Mouse (Mus musculus): Measurements from ENCODE around the gene Gm49383. TPM values are rescaled to one million over a fixed set of nuclear protein-coding genes. Genes with fewer than 3 reads are reported as not detected.

Gene Gm49383
- polyA plus RNA-seq, 1 experiment from 2014 or later: 13.8 TPM

- H3K27ac ChIP-seq (ENCODE audit: low read length): no peak overlapping the region
- H3K27me3 ChIP-seq (ENCODE audit: control insufficient read depth, insufficient read depth, low read depth, low read length): no peaks in the 10 kb centered on the region
- H3K36me3 ChIP-seq (ENCODE audit: control insufficient read depth, insufficient read depth): peaks cover 20% of the 10 kb centered on the region
- no peak overlapping the region for H3K4me3 ChIP-seq (ENCODE audit: low read depth, low read length)
- H3K4me2 ChIP-seq (ENCODE audit: low read depth, low read length): no peak overlapping the region
- no peak for ATAC-seq (ENCODE audit: low read depth)
- H3K4me1 ChIP-seq (ENCODE audit: control insufficient read depth, low read depth, low read length): peaks cover 20% of the 10 kb centered on the region
- WGBS (ENCODE audit: insufficient replicate concordance): 81% methylated on average over 9 of the region's 9 CpGs
- H3K9ac ChIP-seq (ENCODE audit: low read depth, low read length): no peak overlapping the region
- no peaks in the 10 kb centered on the region for H3K9me3 ChIP-seq (replicated peaks; ENCODE audit: control insufficient read depth, low read length)
These were observed 6.8 kb downstream of the Gm49383 start for GRCm38 (mm10) chr12:69190074-69190473.

GRCm38 (mm10) chr12:69186811-69187471 is 10.0 kb downstream of the Gm49383 start:
- peaks cover 21% of the 10 kb centered on the region for H3K36me3 ChIP-seq (ENCODE audit: control insufficient read depth, insufficient read depth)
- no peaks in the 10 kb centered on the region for H3K9me3 ChIP-seq (replicated peaks; ENCODE audit: control insufficient read depth, low read length)
- peaks cover 23% of the 10 kb centered on the region for H3K4me1 ChIP-seq (ENCODE audit: control insufficient read depth, low read depth, low read length)
- H3K27ac ChIP-seq (ENCODE audit: low read length): 0 out of 2 replicates have a peak overlapping the region, but pooled peaks have one; percentile 9
- peak overlapping the region; percentile 21 for H3K4me2 ChIP-seq (ENCODE audit: low read depth, low read length)
- no peak for ATAC-seq (ENCODE audit: low read depth)
- H3K9ac ChIP-seq (ENCODE audit: low read depth, low read length): no peak overlapping the region
- H3K4me3 ChIP-seq (ENCODE audit: low read depth, low read length): no peak overlapping the region
- 54% methylated on average over 5 of the region's 5 CpGs for WGBS (ENCODE audit: insufficient replicate concordance)
- no peaks in the 10 kb centered on the region for H3K27me3 ChIP-seq (ENCODE audit: control insufficient read depth, insufficient read depth, low read depth, low read length)

DNA sequence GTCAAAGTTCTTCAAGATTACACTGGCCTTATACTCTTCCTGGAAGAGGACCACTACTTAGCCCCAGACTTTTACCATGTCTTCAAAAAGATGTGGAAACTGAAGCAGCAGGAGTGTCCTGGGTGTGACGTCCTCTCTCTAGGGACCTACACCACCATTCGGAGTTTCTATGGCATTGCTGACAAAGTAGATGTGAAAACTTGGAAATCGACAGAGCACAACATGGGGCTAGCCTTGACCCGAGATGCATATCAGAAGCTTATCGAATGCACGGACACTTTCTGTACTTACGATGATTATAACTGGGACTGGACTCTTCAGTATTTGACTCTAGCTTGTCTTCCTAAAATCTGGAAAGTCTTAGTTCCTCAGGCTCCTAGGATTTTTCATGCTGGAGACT is 11.5 kb downstream of the Gm49383 start:
- H3K4me3 ChIP-seq (ENCODE audit: low read depth, low read length): peak overlapping the region; percentile 96
- WGBS (ENCODE audit: insufficient replicate concordance): 32% methylated on average over 7 of the region's 7 CpGs
- peaks cover 17% of the 10 kb centered on the region for H3K36me3 ChIP-seq (ENCODE audit: control insufficient read depth, insufficient read depth)
- no peaks in the 10 kb centered on the region for H3K9me3 ChIP-seq (replicated peaks; ENCODE audit: control insufficient read depth, low read length)
- peak overlapping the region; percentile 94 for H3K27ac ChIP-seq (ENCODE audit: low read length)
- H3K27me3 ChIP-seq (ENCODE audit: control insufficient read depth, insufficient read depth, low read depth, low read length): no peaks in the 10 kb centered on the region
- H3K4me2 ChIP-seq (ENCODE audit: low read depth, low read length): peak overlapping the region; percentile 97
- H3K9ac ChIP-seq (ENCODE audit: low read depth, low read length): peak overlapping the region; percentile 94
- ATAC-seq (ENCODE audit: low read depth): no peak
- H3K4me1 ChIP-seq (ENCODE audit: control insufficient read depth, low read depth, low read length): peaks cover 23% of the 10 kb centered on the region

DNA sequence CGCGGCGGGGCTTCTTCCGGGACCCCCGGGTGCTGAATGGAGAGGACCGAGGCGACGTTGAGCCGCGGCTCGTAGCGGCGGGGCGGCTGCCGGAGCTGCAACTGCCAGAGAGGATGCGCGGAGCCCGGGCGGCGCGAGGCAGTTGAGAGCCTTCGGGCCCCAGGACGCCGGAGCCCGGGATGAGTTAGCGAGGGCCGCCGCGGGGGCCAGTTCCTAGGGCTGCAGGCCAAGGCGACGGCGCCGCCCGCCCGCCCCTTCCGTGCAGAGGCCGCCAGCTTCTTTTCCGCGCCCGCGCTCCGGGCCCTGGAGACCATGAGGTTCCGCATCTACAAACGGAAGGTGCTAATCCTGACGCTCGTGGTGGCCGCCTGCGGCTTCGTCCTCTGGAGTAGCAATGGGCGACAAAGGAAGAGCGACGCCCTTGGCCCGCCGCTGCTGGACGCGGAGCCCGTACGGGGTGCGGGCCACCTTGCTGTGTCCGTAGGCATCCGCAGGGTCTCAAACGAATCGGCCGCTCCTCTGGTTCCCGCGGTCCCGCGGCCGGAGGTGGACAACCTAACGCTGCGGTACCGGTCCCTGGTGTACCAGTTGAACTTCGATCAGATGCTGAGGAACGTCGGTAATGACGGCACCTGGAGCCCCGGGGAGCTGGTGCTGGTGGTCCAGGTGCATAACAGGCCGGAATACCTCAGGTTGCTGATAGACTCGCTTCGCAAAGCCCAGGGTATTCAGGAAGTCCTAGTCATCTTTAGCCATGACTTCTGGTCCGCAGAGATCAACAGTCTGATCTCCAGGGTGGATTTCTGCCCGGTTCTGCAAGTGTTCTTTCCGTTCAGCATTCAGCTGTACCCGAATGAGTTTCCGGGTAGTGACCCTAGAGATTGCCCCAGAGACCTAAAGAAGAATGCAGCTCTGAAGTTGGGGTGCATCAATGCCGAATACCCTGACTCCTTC is 12.3 kb downstream of the Gm49383 start:
- Histone ChIP-seq H3K36me3 (ENCODE audit: control insufficient read depth, insufficient read depth) (peaks cover 11% of the 10 kb centered on the region), H3K4me1 (ENCODE audit: control insufficient read depth, low read depth, low read length) (peaks cover 23% of the 10 kb centered on the region), H3K27ac (ENCODE audit: low read length) (peak overlapping the region; percentile 94), H3K9ac (ENCODE audit: low read depth, low read length) (peak overlapping the region; percentile 94), H3K4me3 (ENCODE audit: low read depth, low read length) (peak overlapping the region; percentile 96), H3K4me2 (ENCODE audit: low read depth, low read length) (peak overlapping the region; percentile 97), H3K27me3 (ENCODE audit: control insufficient read depth, insufficient read depth, low read depth, low read length) (no peaks in the 10 kb centered on the region), H3K9me3 (replicated peaks; ENCODE audit: control insufficient read depth, low read length) (no peaks in the 10 kb centered on the region)
- peak; percentile 43 for ATAC-seq (ENCODE audit: low read depth)
- WGBS (ENCODE audit: insufficient replicate concordance): under 1% methylated on average over 86 of the region's 86 CpGs

DNA sequence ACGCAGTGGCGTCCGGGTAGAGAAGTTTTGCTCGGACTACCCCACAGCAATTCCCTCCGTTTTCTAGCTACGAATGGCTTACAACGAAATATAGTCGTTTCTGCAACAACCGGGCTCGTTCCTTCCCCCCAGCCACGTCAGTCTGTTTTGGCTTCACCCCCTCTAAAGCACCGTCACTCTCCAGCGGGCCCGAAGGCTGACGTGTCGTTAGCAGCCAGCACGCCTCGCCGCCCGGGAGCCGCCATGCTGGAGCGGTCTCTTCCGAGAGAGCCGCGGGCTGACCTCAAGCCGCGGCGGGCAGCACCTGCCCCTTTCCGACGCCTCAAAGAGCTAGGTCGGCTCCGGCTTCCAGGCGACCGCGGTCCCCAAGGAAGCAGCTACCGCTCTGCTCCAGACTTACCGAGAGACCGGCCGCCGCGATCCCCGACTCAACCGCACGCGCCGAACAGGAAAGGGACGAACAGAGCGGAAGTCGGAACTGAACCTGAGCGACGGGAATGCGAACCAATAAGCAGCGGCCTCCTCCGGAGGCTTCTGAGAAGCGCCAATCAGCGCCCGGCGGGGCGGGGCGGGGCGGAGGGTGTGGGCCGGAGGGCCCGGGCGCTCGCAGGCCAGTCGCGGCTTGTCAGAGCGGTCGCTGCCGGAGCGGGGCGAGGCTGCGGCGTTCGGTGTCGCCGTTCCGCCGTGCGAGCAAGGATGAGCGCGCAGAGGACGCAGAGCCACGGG is 13.2 kb downstream of the Gm49383 start, which contains the start of the genes Rpl36al and Mgat2:
Rpl36al (minus strand) TSS at position 501 of the 726 bp plus-strand sequence.
Mgat2 (plus strand) TSS at position 575 of the 726 bp plus-strand sequence.
- H3K27ac ChIP-seq (ENCODE audit: low read length): peak within 1 kb of the TSS; percentile 94
- peak within 1 kb of the TSS; percentile 97 for H3K4me2 ChIP-seq (ENCODE audit: low read depth, low read length)
- peaks cover 14% of the 10 kb centered on the region for H3K36me3 ChIP-seq (ENCODE audit: control insufficient read depth, insufficient read depth)
- no peaks in the 10 kb centered on the region for H3K27me3 ChIP-seq (ENCODE audit: control insufficient read depth, insufficient read depth, low read depth, low read length)
- peak; percentile 98 for ATAC-seq (ENCODE audit: low read depth)
- WGBS (ENCODE audit: insufficient replicate concordance): under 1% methylated on average over 84 of the region's 84 CpGs
- H3K4me1 ChIP-seq (ENCODE audit: control insufficient read depth, low read depth, low read length): peaks cover 23% of the 10 kb centered on the region
- peak within 1 kb of the TSS; percentile 94 for H3K9ac ChIP-seq (ENCODE audit: low read depth, low read length)
- H3K9me3 ChIP-seq (replicated peaks; ENCODE audit: control insufficient read depth, low read length): no peaks in the 10 kb centered on the region
- H3K4me3 ChIP-seq (ENCODE audit: low read depth, low read length): peak within 1 kb of the TSS; percentile 96

DNA sequence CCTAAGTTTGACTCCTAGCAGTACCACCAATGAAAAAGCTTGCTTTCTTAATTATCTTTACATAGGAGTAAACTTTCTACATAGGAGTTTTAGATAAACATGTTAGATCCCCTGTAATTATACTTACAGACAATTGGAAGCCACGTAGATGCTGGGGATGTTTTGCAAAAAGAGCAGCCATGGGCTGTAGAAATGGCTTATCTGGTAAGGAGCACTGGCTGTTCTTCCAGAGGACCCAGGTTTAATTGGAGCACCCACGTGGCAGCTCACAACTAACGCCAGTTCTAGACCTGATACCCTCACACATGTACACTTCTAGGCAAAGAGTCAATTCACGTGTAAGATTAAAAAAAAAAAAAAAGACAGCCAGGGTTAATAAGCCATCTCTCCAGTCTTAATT is 15.1 kb downstream of the Gm49383 start:
- no peak for ATAC-seq (ENCODE audit: low read depth)
- H3K36me3 ChIP-seq (ENCODE audit: control insufficient read depth, insufficient read depth): peaks cover 12% of the 10 kb centered on the region
- no peak overlapping the region for H3K4me3 ChIP-seq (ENCODE audit: low read depth, low read length)

DNA sequence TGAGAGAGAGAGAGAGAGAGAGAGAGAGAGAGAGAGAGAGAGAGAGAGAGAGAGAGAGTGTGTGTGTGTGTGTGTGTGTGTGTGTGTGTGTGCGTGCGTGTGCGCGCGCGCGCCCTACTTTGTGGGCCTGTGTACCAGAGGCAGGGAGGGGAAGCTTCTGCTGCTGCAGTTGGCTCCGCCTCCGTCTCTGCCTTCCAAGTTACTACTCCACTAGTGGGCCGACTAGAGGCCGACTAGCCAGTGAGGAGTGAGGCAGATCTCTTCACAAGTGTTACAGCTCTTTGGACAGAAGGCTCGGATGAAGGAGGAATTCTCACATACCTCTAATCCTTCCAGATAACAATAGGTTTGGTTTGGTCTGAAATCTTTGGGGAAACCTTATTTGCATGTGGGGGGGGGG is 17.5 kb downstream of the Gm49383 start:
- Histone ChIP-seq H3K27me3 (ENCODE audit: control insufficient read depth, insufficient read depth, low read depth, low read length) (no peaks in the 10 kb centered on the region), H3K27ac (ENCODE audit: low read length) (no peak overlapping the region), H3K9ac (ENCODE audit: low read depth, low read length) (no peak overlapping the region), H3K4me1 (ENCODE audit: control insufficient read depth, low read depth, low read length) (peaks cover 7% of the 10 kb centered on the region), H3K36me3 (ENCODE audit: control insufficient read depth, insufficient read depth) (peaks cover 28% of the 10 kb centered on the region), H3K4me2 (ENCODE audit: low read depth, low read length) (no peak overlapping the region), H3K9me3 (replicated peaks; ENCODE audit: control insufficient read depth, low read length) (no peaks in the 10 kb centered on the region), H3K4me3 (ENCODE audit: low read depth, low read length) (no peak overlapping the region)
- 68% methylated on average over 12 of the region's 12 CpGs for WGBS (ENCODE audit: insufficient replicate concordance)
- ATAC-seq (ENCODE audit: low read depth): no peak

More for the DNA sequence above, 15.1 kb downstream of the Gm49383 start:
- Histone ChIP-seq H3K4me1 (ENCODE audit: control insufficient read depth, low read depth, low read length) (peaks cover 17% of the 10 kb centered on the region), H3K27me3 (ENCODE audit: control insufficient read depth, insufficient read depth, low read depth, low read length) (no peaks in the 10 kb centered on the region), H3K27ac (ENCODE audit: low read length) (no peak overlapping the region), H3K4me2 (ENCODE audit: low read depth, low read length) (no peak overlapping the region), H3K9ac (ENCODE audit: low read depth, low read length) (no peak overlapping the region), H3K9me3 (replicated peaks; ENCODE audit: control insufficient read depth, low read length) (no peaks in the 10 kb centered on the region)
- 58% methylated on average over 4 of the region's 4 CpGs for WGBS (ENCODE audit: insufficient replicate concordance)

- Histone ChIP-seq H3K4me2 (ENCODE audit: low read depth, low read length) (no peak overlapping the region), H3K36me3 (ENCODE audit: control insufficient read depth, insufficient read depth) (peaks cover 34% of the 10 kb centered on the region), H3K27me3 (ENCODE audit: control insufficient read depth, insufficient read depth, low read depth, low read length) (no peaks in the 10 kb centered on the region), H3K4me1 (ENCODE audit: control insufficient read depth, low read depth, low read length) (peaks cover 5% of the 10 kb centered on the region; the same call in 1 of the 2 replicates), H3K9me3 (replicated peaks; ENCODE audit: control insufficient read depth, low read length) (no peaks in the 10 kb centered on the region), H3K27ac (ENCODE audit: low read length) (no peak overlapping the region), H3K9ac (ENCODE audit: low read depth, low read length) (no peak overlapping the region), H3K4me3 (ENCODE audit: low read depth, low read length) (no peak overlapping the region)
- no peak for ATAC-seq (ENCODE audit: low read depth)
- WGBS (ENCODE audit: insufficient replicate concordance): 79% methylated on average over 3 of the region's 3 CpGs
These were observed 19.4 kb downstream of the Gm49383 start for GRCm38 (mm10) chr12:69177526-69177925.

Data from liver, embryonic 16.5 days (tissue).